Mouse (Mus musculus) fat pad, adult 2 months (tissue): ENCODE results near the gene Uckl1.
A peak's percentile ranks its signal among the peaks of the same experiment; 100 is the strongest.

Experiments
- DNase-seq: peaks from one replicate; pipeline ENCODE4 v3.0.0-alpha.2; 2011; ENCODE audit warnings: low read depth, low spot score; ENCODE audit errors: extremely low read depth

Uckl1 gene

DNA sequence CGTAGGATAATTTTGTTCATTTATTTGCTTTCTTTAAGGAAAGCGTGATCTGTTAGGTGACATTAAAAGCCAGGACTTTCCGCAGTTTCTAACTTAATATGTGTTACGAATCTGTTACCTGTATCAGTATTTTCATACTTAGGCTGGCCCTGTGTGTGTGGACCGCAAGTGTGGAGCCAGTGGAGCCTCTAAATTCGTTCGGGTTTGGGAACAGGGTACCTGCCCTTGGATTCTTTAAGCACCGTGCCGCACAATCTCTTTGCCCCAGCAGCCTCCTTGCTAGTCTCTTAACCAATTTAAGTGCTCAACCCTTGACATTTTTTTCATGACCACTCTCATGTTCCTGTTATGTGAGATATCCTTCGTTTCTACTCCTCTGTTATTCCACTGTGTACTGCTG is 63.2 kb downstream of the Uckl1 start:
- DNase-seq, result no peak

DNA sequence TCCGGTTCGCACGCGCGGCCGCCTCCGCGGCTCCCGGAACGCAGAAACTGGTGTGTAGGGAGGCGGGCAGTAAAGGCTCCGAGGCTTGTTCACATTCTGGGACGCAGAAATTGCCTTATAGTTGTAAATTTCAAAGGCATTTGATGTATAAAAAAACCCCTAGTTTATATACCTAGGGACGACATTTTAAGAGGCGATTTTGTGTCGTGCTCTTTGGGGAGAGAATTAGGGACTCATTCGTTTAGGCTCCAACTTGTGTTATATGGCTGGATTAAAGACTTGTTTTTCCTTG is 63.8 kb downstream of the Uckl1 start:
- no peak for DNase-seq

DNA sequence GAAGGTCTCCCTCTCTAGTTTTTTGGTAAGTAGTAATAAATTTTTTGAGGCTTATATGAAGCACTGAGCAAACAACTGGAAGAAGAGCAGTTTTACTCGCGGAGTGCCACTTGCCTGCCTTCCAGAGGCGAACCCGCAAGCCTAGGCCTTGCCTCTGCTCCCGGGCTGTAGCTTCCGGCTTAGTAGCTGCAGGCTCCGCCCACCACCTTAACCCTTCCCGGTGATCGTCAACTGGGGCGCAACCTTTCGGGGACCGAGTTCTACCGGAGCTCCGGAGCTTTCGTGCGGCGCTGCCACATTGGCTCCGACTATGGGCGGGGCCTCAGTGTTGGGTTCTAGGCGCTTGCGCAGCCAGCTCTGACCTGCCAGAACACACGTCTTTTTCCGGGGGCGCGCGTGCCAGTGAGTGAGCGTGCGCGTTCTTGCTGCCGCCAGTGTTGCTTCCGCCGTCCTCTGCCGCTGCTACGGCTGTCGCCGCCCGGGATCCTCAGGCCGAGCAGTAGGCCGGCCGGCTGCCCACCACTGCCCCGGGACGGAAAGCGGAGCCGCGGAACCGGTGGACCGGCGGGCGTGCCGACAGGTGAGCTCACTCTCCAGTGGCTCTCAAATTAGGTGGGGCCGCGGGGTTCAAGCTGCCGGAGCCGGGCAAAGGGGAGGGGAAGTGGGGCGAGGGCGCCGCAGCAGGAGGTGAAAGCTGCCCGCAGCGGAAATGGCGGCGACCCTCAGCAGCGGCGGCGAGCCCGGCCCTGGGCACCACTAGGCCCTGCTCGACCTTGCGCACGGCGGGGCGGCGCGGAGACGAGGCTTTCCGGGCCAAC is 64.4 kb downstream of the Uckl1 start, which contains the start of gene Dnajc5:
TSS of gene Dnajc5 (plus strand) at position 368 of the 818 bp plus-strand sequence.
- DNase-seq, result peak; percentile 62

DNA sequence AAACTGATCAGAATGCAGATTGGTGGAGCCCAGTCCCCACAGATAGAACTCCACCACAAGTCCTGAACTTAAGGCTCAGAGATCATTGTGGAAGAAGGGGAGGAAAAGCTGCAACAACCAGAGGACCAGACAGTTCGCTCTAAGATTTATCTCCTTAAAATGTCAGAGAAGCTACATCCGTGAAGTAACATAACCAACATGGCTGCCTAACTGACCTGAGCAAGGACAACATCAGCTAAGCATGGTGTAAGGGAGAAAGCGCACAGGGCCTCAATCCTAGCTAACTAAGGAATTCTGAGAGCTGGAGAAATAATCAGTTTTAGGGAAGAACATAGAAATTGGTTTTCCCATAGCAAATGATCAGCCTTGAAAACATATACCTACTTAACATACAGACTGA is 65.5 kb downstream of the Uckl1 start:
- DNase-seq, result no peak
